Mouse (Mus musculus): ENCODE data around the gene Sucla2. TPM values are rescaled to one million over a fixed set of nuclear protein-coding genes. Genes with fewer than 3 reads are reported as not detected.

The Sucla2 gene
- polyA plus RNA-seq, 1 experiment, result 83.1 TPM

DNA sequence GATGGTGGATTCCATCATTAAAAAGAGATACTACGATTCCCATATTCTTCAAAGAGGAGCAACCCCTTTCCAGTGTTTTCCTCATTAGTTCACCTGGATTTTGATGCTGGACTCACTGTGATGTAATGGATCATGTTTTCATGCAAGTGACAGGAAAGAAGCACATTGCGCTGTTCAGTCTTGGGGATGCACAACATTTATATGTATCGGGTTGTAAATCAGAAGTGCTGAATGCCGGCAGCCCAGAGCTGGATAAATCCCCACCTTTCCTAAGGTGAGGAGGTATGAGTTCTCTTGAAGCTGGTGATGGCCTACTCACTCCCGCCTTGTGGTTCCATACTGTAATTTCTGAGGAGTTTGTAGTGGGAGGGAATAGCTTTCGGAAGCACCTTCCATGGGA is 31.8 kb upstream of the Sucla2 start:
- H3K4me3 ChIP-seq (ENCODE audit: insufficient read depth, low read length), result no peak overlapping the region
- no peak overlapping the region for H3K27ac ChIP-seq (ENCODE audit: insufficient read depth, low read length)
- TF ChIP-seq POLR2A (IDR thresholded peaks at IDR 0.05; ENCODE audit: low read depth, low read length) (no peak), CTCF (IDR thresholded peaks at IDR 0.05; ENCODE audit: borderline replicate concordance, insufficient read depth, low read length) (no peak)
- no peaks in the 10 kb centered on the region for H3K4me1 ChIP-seq (ENCODE audit: control insufficient read depth, insufficient read depth, low read length)

GRCm38 (mm10) chr14:73494122-73494521 is 31.0 kb upstream of the Sucla2 start:
- no peak overlapping the region for H3K27ac ChIP-seq (ENCODE audit: insufficient read depth, low read length)
- no peak overlapping the region for H3K4me3 ChIP-seq (ENCODE audit: insufficient read depth, low read length)
- H3K4me1 ChIP-seq (ENCODE audit: control insufficient read depth, insufficient read depth, low read length), result no peaks in the 10 kb centered on the region
- TF ChIP-seq POLR2A (IDR thresholded peaks at IDR 0.05; ENCODE audit: low read depth, low read length), result no peak
- TF ChIP-seq CTCF (IDR thresholded peaks at IDR 0.05; ENCODE audit: borderline replicate concordance, insufficient read depth, low read length), result no peak

DNA sequence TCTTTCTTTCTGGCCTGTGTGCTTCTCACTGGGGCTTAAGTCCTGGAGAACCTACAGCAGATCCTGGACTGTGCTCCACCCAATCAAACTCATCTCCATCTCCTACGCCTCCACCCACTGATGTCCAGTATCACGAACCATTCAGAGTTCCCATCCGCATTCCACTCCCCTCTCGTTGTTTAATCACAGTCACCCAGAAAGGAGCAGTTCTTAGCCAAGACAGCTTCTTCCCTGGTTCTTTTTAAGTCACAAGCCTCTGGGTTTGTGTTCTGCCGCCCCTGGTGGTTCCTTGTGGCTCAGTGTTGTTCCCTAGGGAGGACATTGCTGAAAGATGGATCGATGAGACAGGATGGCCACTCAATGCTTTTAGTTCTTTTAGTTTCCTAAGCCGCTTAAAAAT is 29.4 kb upstream of the Sucla2 start:
- Histone ChIP-seq H3K27ac (ENCODE audit: insufficient read depth, low read length) (no peak overlapping the region), H3K4me1 (ENCODE audit: control insufficient read depth, insufficient read depth, low read length) (no peaks in the 10 kb centered on the region), H3K4me3 (ENCODE audit: insufficient read depth, low read length) (no peak overlapping the region)
- TF ChIP-seq CTCF (IDR thresholded peaks at IDR 0.05; ENCODE audit: borderline replicate concordance, insufficient read depth, low read length) (no peak), POLR2A (IDR thresholded peaks at IDR 0.05; ENCODE audit: low read depth, low read length) (no peak)

DNA sequence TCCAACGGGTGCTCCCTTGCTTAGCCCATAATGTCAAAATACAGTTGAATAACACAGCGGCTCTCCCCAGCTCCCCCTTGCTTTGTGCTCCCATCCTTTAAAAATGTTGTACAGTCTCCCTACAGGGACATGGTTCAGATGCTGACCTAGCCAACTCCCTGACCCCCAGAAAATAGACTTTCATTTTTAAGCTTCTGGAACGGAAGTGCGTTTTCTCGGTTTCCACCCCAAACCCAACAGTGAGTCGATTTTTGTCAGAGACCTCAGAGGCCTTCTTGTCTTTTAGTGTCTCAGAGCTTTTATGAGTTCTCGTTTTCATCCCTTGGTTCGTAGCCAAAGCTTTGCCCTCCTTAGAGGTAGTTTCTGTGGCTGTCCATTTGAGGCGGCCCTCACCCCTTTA is 23.8 kb upstream of the Sucla2 start:
- Histone ChIP-seq H3K4me1 (ENCODE audit: control insufficient read depth, insufficient read depth, low read length) (no peaks in the 10 kb centered on the region), H3K4me3 (ENCODE audit: insufficient read depth, low read length) (no peak overlapping the region), H3K27ac (ENCODE audit: insufficient read depth, low read length) (no peak overlapping the region)
- TF ChIP-seq CTCF (IDR thresholded peaks at IDR 0.05; ENCODE audit: borderline replicate concordance, insufficient read depth, low read length), result no peak
- no peak for TF ChIP-seq POLR2A (IDR thresholded peaks at IDR 0.05; ENCODE audit: low read depth, low read length)

DNA sequence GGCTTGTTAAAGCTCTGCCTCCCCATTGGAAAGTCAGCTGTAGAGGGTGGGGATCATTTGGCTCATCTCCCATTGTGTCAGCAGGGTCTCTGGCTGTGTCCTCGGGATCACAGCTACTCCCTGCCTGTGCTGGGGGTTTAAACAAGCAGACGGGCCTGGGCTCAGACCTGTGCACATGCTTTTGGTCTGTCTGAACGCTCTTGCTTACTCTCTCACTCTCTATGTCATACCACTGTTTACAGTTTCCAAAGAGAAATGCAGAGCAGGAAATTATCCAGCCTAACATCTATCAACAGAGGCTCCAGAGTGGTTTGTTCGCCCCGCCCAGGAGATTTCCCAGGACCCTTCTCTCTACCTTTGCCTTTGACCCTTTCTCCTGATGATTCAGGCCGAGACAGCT is 23.4 kb upstream of the Sucla2 start:
- Histone ChIP-seq H3K27ac (ENCODE audit: insufficient read depth, low read length) (no peak overlapping the region), H3K4me1 (ENCODE audit: control insufficient read depth, insufficient read depth, low read length) (no peaks in the 10 kb centered on the region), H3K4me3 (ENCODE audit: insufficient read depth, low read length) (no peak overlapping the region)
- TF ChIP-seq CTCF (IDR thresholded peaks at IDR 0.05; ENCODE audit: borderline replicate concordance, insufficient read depth, low read length), result no peak
- no peak for TF ChIP-seq POLR2A (IDR thresholded peaks at IDR 0.05; ENCODE audit: low read depth, low read length)

GRCm38 (mm10) chr14:73502591-73503184 is 22.4 kb upstream of the Sucla2 start:
- TF ChIP-seq CTCF (IDR thresholded peaks at IDR 0.05; ENCODE audit: borderline replicate concordance, insufficient read depth, low read length) (no peak), POLR2A (IDR thresholded peaks at IDR 0.05; ENCODE audit: low read depth, low read length) (no peak)
- Histone ChIP-seq H3K27ac (ENCODE audit: insufficient read depth, low read length) (no peak overlapping the region), H3K4me3 (ENCODE audit: insufficient read depth, low read length) (no peak overlapping the region)

DNA sequence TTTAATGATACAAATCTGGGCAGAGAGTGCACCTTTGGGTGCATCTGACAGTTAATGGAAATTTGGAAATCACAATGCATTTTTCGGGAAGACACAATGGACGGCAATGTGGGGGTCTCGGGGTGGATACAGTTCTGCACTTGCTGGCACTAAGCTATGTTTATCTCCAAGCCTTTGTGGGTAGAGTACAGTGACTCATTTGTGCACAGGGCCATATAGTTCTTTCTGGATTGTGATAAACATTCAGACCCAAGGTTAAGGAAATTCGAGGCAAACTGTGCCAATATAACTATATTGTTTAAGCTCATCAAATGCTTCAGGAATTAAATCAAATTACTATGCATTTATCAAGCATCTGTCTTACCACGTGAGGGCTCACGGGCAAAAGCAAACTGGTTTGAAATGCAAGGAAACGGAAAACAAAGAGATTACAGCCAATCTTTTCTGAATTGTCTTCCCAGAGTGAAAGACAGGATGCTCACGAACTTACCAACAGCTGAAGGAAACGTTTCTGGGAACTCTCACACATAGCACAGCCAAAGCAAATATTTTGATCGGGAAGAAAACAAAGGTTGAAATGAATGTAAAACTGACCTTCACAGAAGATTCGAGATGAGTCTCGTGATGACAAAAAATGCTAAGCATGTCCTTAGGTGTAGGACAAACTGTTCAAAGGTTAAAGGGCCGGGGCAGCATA is 21.7 kb upstream of the Sucla2 start:
- H3K4me1 ChIP-seq (ENCODE audit: control insufficient read depth, insufficient read depth, low read length), result no peaks in the 10 kb centered on the region
- no peak overlapping the region for H3K4me3 ChIP-seq (ENCODE audit: insufficient read depth, low read length)
- H3K27ac ChIP-seq (ENCODE audit: insufficient read depth, low read length), result no peak overlapping the region
- TF ChIP-seq POLR2A (IDR thresholded peaks at IDR 0.05; ENCODE audit: low read depth, low read length) (no peak), CTCF (IDR thresholded peaks at IDR 0.05; ENCODE audit: borderline replicate concordance, insufficient read depth, low read length) (no peak)

More at GRCm38 (mm10) chr14:73502591-73503184, 22.4 kb upstream of the Sucla2 start:
- no peaks in the 10 kb centered on the region for H3K4me1 ChIP-seq (ENCODE audit: control insufficient read depth, insufficient read depth, low read length)

DNA sequence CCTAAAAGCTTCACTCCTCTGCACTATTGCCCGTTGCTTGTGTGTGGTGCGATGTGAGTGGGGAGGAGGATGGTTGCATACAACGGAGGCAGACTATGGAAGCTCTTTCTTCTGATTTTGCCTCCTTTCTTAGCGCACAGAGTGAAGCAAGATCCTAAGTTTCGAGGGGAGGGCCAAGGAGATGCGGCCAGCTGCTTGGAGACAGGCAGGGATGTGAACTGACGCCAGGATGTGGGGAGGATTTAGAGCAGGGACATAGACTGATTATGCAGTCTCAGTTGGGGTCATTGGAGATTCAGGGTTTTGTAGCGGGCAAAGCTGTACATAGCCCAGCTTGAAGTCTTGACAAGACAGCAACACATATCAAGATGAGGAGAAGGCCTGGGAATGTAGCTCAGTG is 18.8 kb upstream of the Sucla2 start:
- H3K27ac ChIP-seq (ENCODE audit: insufficient read depth, low read length), result no peak overlapping the region
- TF ChIP-seq POLR2A (IDR thresholded peaks at IDR 0.05; ENCODE audit: low read depth, low read length) (no peak), CTCF (IDR thresholded peaks at IDR 0.05; ENCODE audit: borderline replicate concordance, insufficient read depth, low read length) (no peak)
- H3K4me1 ChIP-seq (ENCODE audit: control insufficient read depth, insufficient read depth, low read length), result peaks cover 2% of the 10 kb centered on the region; the same call in 1 of the 2 replicates
- H3K4me3 ChIP-seq (ENCODE audit: insufficient read depth, low read length), result no peak overlapping the region

- TF ChIP-seq CTCF (IDR thresholded peaks at IDR 0.05; ENCODE audit: borderline replicate concordance, insufficient read depth, low read length) (no peak), POLR2A (IDR thresholded peaks at IDR 0.05; ENCODE audit: low read depth, low read length) (no peak)
- H3K4me1 ChIP-seq (ENCODE audit: control insufficient read depth, insufficient read depth, low read length), result peaks cover 2% of the 10 kb centered on the region; the same call in 1 of the 2 replicates
- no peak overlapping the region for H3K27ac ChIP-seq (ENCODE audit: insufficient read depth, low read length)
- no peak overlapping the region for H3K4me3 ChIP-seq (ENCODE audit: insufficient read depth, low read length)
Measured at GRCm38 (mm10) chr14:73507200-73507599, 17.9 kb upstream of the Sucla2 start.

- no peak overlapping the region for H3K4me3 ChIP-seq (ENCODE audit: insufficient read depth, low read length)
- H3K4me1 ChIP-seq (ENCODE audit: control insufficient read depth, insufficient read depth, low read length), result peaks cover 2% of the 10 kb centered on the region; the same call in 1 of the 2 replicates
- no peak overlapping the region for H3K27ac ChIP-seq (ENCODE audit: insufficient read depth, low read length)
- no peak for TF ChIP-seq POLR2A (IDR thresholded peaks at IDR 0.05; ENCODE audit: low read depth, low read length)
- no peak for TF ChIP-seq CTCF (IDR thresholded peaks at IDR 0.05; ENCODE audit: borderline replicate concordance, insufficient read depth, low read length)
Measured at GRCm38 (mm10) chr14:73507702-73508376, 17.3 kb upstream of the Sucla2 start.
